Mouse (Mus musculus) liver, embryonic 16.5 days (tissue): ENCODE results near the gene Hist1h2be. TPM values are rescaled to one million over a fixed set of nuclear protein-coding genes. Genes with fewer than 3 reads are reported as not detected.
"Not testable (repeated sequence)": the region's sequence is repeated elsewhere in the genome, so short reads cannot be mapped to it uniquely, and the experiment has no call there.

Experiments used
- ATAC-seq: fragments of 200-750 bp; cut with Nextera tagmentation; 2 replicates; pipeline ENCODE4 v1.8.0; 2017; ENCODE audit warnings: low read depth, mild to moderate bottlenecking, moderate number of reproducible peaks, moderate library complexity
- H3K27ac ChIP-seq: fragments of 300-500 bp; sonication (generic); 2 replicates; pipeline ENCODE4 v1.5.1; 2014; ENCODE audit warnings: mild to moderate bottlenecking, low read length
- H3K27me3 ChIP-seq: fragments of 300-500 bp; sonication (generic); 2 replicates; pipeline ENCODE4 v1.6.1; 2014; ENCODE audit warnings: low read depth, low read length, mixed read lengths; ENCODE audit not compliant: control insufficient read depth, insufficient read depth
- H3K36me3 ChIP-seq: fragments of 300-500 bp; sonication (generic); 2 replicates; pipeline ENCODE4 v1.6.1; 2014; ENCODE audit warnings: mild to moderate bottlenecking; ENCODE audit not compliant: control insufficient read depth, insufficient read depth
- H3K4me1 ChIP-seq: fragments of 300-500 bp; sonication (generic); 2 replicates; pipeline ENCODE4 v1.6.1; 2014; ENCODE audit warnings: low read depth, low read length, mixed read lengths; ENCODE audit not compliant: control insufficient read depth
- H3K4me2 ChIP-seq: fragments of 300-500 bp; sonication (generic); 2 replicates; pipeline ENCODE4 v1.6.1; 2014; ENCODE audit warnings: low read depth, low read length, mixed read lengths
- H3K4me3 ChIP-seq: fragments of 300-500 bp; sonication (generic); 2 replicates; pipeline ENCODE4 v1.5.1; 2014; ENCODE audit warnings: low read depth, mild to moderate bottlenecking, low read length
- H3K9ac ChIP-seq: fragments of 300-500 bp; sonication (generic); 2 replicates; pipeline ENCODE4 v1.6.1; 2014; ENCODE audit warnings: low read depth, low read length
- H3K9me3 ChIP-seq: fragments of 300-500 bp; sonication (generic); replicated peaks from 2 replicates; pipeline ENCODE4 v1.6.1; 2016; ENCODE audit warnings: low read length; ENCODE audit not compliant: control insufficient read depth
- WGBS: fragments of 180-500 bp; shearing (Covaris S2); extraction: QIAGEN DNeasy Blood & Tissue Kit; methylation state at CpG from one replicate; pipeline ENCODE4 v1.1.7; 2014; ENCODE audit not compliant: insufficient replicate concordance; 5-methylcytosine and 5-hydroxymethylcytosine counted together
- microRNA-seq: library from miRNA; unstranded; fragments of <30 nt; microRNA quantifications from one replicate; pipeline ENCODE4, GENCODE M21; 2016
- polyA plus RNA-seq: library from polyadenylated mRNA; unstranded; fragments of >200 nt; fragmentation: Nextera tagmentation; extraction: Ambion mirVana; gene quantifications from 2 replicates; pipeline ENCODE4 v1.2.1, GENCODE M21; 2015

Gene Hist1h2be
- polyA plus RNA-seq, 1 experiment from 2014 or later = 1.9 TPM

DNA sequence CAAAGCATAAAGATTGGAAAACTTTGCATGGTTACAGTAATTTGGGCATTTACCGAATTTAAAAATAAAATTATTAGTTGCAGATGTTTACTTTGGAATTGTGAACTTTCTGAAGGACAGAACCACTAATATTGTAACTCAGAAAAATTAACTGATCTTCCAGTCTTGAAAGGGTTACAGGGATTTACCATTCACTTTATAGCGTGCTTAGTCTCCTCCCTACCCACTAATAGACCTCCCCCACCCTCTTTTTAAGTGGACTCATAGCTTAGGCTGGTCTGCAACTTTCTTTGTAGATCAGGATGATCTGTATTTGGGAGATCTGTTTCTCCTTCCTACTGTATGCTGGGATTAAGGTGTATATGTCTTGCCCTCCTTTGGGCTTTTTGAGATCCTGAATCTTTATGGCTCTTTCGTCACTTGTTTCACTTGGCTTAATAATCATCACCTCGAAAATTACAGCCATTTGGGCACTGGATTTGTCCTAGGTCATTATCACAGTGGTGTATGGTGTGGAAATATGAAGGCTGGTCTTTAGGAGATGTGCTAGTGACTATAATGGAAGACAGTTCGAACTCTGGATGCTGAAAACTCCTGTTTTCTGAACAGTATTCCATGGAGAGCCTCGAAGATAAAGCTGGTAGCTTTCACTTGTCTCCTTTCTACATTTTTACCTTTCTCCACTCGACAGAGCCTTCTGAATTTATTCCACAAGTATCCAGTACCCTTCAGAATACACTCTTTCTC, 84.7 kb downstream of the Hist1h2be start:
- Histone ChIP-seq H3K4me1 (peaks cover 29% of the 10 kb centered on the region), H3K4me3 (peak overlapping the region; percentile 65), H3K9ac (peak overlapping the region; percentile 84), H3K36me3 (no peaks in the 10 kb centered on the region), H3K4me2 (peak overlapping the region; percentile 64), H3K9me3 (no peaks in the 10 kb centered on the region), H3K27ac (peak overlapping the region; percentile 87), H3K27me3 (no peaks in the 10 kb centered on the region)
- whole genome bisulfite sequencing = 14% methylated on average over 7 of the region's 7 CpGs
- ATAC-seq = no peak

DNA sequence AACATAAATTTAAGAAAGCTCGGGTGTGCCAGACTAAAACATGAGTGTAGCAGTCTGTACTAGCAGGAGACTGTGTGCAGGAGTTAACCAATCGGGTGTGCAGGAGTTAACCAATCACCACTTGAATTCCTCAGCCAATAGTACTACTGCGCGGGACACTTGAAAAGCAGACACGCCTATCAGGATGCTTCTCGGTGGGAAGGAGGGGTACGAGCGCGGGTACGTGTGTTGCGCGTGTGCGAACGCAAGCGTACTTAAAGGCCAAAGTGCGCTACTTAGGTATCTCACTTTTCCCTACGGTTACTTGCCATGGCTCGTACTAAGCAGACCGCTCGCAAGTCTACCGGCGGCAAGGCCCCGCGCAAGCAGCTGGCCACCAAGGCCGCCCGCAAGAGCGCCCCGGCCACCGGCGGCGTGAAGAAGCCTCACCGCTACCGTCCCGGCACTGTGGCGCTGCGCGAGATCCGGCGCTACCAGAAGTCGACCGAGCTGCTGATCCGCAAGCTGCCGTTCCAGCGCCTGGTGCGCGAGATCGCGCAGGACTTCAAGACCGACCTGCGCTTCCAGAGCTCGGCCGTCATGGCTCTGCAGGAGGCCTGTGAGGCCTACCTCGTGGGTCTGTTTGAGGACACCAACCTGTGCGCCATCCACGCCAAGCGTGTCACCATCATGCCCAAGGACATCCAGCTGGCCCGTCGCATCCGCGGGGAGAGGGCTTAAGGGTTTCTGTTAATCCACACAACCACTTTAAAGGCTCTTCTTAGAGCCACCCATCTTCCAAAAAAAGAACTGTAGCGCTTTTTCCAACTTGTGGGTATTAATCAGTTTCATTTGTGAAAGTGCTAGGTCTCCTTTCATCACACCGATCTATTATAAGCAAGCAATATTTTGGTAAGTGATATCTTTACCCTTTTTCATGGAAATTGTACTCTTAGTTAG, 85.5 kb downstream of the Hist1h2be start, which contains the start of gene Hist1h3g:
Gene Hist1h3g (plus strand): TSS at position 286 of the 939 bp plus-strand sequence.
- peak; percentile 81 for ATAC-seq
- Histone ChIP-seq H3K9ac (peak within 1 kb of the TSS; percentile 84), H3K4me3 (peak within 1 kb of the TSS; percentile 65), H3K27ac (peak within 1 kb of the TSS; percentile 96), H3K4me2 (peak within 1 kb of the TSS; percentile 64), H3K4me1 (peaks cover 24% of the 10 kb centered on the region)
- under 1% methylated on average over 42 of the region's 62 CpGs for WGBS
- H3K9me3 ChIP-seq, H3K36me3 ChIP-seq, H3K27me3 ChIP-seq: not testable (repeated sequence)

DNA sequence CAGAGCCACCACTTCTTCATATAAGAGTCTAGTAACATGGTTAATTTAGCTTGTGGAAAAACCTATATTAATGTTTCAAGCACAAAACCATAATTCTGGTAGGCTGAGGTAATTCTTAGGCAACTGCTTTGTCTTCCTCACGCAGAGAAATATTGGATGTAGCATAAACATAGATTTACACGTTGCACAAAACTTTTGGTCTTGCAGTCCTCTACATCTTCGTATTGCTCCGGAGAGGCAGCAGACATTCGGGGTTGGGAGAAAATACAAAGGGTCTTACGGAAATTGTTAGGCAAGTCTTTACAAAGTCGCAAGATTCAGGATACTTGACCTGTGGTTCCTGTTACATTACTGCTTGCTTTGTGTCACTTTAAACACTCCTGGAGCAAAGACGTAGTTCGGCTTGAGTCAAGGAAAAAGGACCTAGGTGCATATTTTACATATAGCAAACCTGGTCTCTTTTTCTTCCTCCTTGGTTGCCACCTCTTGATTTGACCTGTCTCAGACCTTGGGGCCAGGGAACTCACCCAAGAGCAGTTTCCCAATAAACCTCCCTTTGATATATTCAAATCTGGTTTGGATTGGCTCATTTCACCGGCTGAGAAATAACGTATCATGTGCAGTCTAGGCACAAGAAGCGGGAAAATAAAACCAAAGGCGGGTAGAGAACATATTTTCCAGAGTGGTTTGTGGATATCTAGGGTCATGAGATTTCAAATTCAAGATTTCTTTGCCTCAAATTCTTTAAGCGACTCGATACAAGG, 86.4 kb downstream of the Hist1h2be start:
- ATAC-seq = 0 out of 2 replicates have a peak, but pooled peaks have one; percentile 6
- peak overlapping the region; percentile 96 for H3K27ac ChIP-seq
- peak overlapping the region; percentile 64 for H3K4me2 ChIP-seq
- H3K36me3 ChIP-seq = no peaks in the 10 kb centered on the region
- H3K4me1 ChIP-seq = peaks cover 22% of the 10 kb centered on the region
- H3K9ac ChIP-seq = peak overlapping the region; percentile 78
- WGBS = 0% methylated on average over 15 of the region's 15 CpGs
- no peaks in the 10 kb centered on the region for H3K9me3 ChIP-seq
- peak overlapping the region; percentile 65 for H3K4me3 ChIP-seq
- H3K27me3 ChIP-seq = no peaks in the 10 kb centered on the region

Small RNAs within 50 kb of the gene (microRNA-seq; reads per million reads assigned to microRNA genes)
- gene Gm44297 (not detected), gene Gm44359 (not detected), gene Gm44394 (not detected)

Other genes starting within 250 kb of the Hist1h2be start
- gene Abt1, start 197.3 kb downstream of the Hist1h2be start, polyA plus RNA-seq = 4.5 TPM in 2 replicates
- 1.9 and 2.0 TPM in 2 replicates for gene Btn1a1, start 155.2 kb downstream of the Hist1h2be start, polyA plus RNA-seq
- gene Btn2a2, start 132.3 kb downstream of the Hist1h2be start, polyA plus RNA-seq = not detected in 2 replicates
- gene Hist1h4h, start 90.1 kb downstream of the Hist1h2be start, polyA plus RNA-seq = 5.5 and 9.8 TPM in 2 replicates
- 2.0 and 6.7 TPM in 2 replicates for gene Hist1h2af, start 87.2 kb downstream of the Hist1h2be start, polyA plus RNA-seq
- 11.0 and 14.8 TPM in 2 replicates for gene Hist1h3g, start 85.7 kb downstream of the Hist1h2be start, polyA plus RNA-seq
- 1.1 and 1.8 TPM in 2 replicates for gene Hist1h2bh, start 77.7 kb downstream of the Hist1h2be start, polyA plus RNA-seq
- 1.2 and 1.4 TPM in 2 replicates for gene Hist1h3f, start 77.1 kb downstream of the Hist1h2be start, polyA plus RNA-seq
- 2.4 and 2.9 TPM in 2 replicates for gene Hist1h4f, start 69.5 kb downstream of the Hist1h2be start, polyA plus RNA-seq
- 1.2 and 1.4 TPM in 2 replicates for gene Hist1h1d, start 67.9 kb downstream of the Hist1h2be start, polyA plus RNA-seq
- gene Hist1h3e, start 58.8 kb downstream of the Hist1h2be start, polyA plus RNA-seq = 3.4 and 4.2 TPM in 2 replicates
- 63.6 and 96.6 TPM in 2 replicates for gene Hist1h2ae, start 49.9 kb downstream of the Hist1h2be start, polyA plus RNA-seq
- gene Hist1h2bg, start 49.7 kb downstream of the Hist1h2be start, polyA plus RNA-seq = 10.6 and 13.5 TPM in 2 replicates
- 3.7 and 5.9 TPM in 2 replicates for gene Hist1h2bf, start 46.9 kb downstream of the Hist1h2be start, polyA plus RNA-seq
- 2.2 and 3.8 TPM in 2 replicates for gene Hist1h2ad, start 46.7 kb downstream of the Hist1h2be start, polyA plus RNA-seq
- gene Hist1h3d, start 45.4 kb downstream of the Hist1h2be start, polyA plus RNA-seq = 6.6 and 7.7 TPM in 2 replicates
- gene Hist1h4d, start 39.5 kb downstream of the Hist1h2be start, polyA plus RNA-seq = 126 and 155 TPM in 2 replicates
- 23.6 and 27.8 TPM in 2 replicates for gene Hist1h1e, start 1.4 kb upstream of the Hist1h2be start, polyA plus RNA-seq
- gene Hist1h2ac, start 62.8 kb upstream of the Hist1h2be start, polyA plus RNA-seq = 1.2 and 1.5 TPM in 2 replicates
- gene Hist1h2bc, start 63.1 kb upstream of the Hist1h2be start, polyA plus RNA-seq = 202 and 220 TPM in 2 replicates
- 0.13 TPM in 1 of 2 replicates, not detected in the other for gene Hist1h1t, start 74.7 kb upstream of the Hist1h2be start, polyA plus RNA-seq
- 6.3 and 8.9 TPM in 2 replicates for gene Hist1h4c, start 77.3 kb upstream of the Hist1h2be start, polyA plus RNA-seq
- gene Hfe, start 89.7 kb upstream of the Hist1h2be start, polyA plus RNA-seq = 16.0 and 16.3 TPM in 2 replicates
- gene Hist1h1c, start 117.7 kb upstream of the Hist1h2be start, polyA plus RNA-seq = 99.6 and 112 TPM in 2 replicates
- gene Hist1h3c, start 124.5 kb upstream of the Hist1h2be start, polyA plus RNA-seq = 4.4 and 7.4 TPM in 2 replicates
- 3.2 and 6.3 TPM in 2 replicates for gene Hist1h2bb, start 125.6 kb upstream of the Hist1h2be start, polyA plus RNA-seq
- 49.0 and 58.5 TPM in 2 replicates for gene Hist1h2ab, start 130.0 kb upstream of the Hist1h2be start, polyA plus RNA-seq
- gene Hist1h3b, start 131.1 kb upstream of the Hist1h2be start, polyA plus RNA-seq = 14.4 TPM in 2 replicates
- gene Hist1h4b, start 135.9 kb upstream of the Hist1h2be start, polyA plus RNA-seq = 3.5 and 5.4 TPM in 2 replicates
- gene Hist1h4a, start 140.1 kb upstream of the Hist1h2be start, polyA plus RNA-seq = 0.48 TPM in 1 of 2 replicates, not detected in the other
- 4.6 and 6.8 TPM in 2 replicates for gene Hist1h3a, start 141.3 kb upstream of the Hist1h2be start, polyA plus RNA-seq
- gene Hist1h1a, start 142.5 kb upstream of the Hist1h2be start, polyA plus RNA-seq = 2.5 and 3.5 TPM in 2 replicates
- gene Trim38, start 148.8 kb upstream of the Hist1h2be start, polyA plus RNA-seq = not detected in 2 replicates
- 1.5 and 1.8 TPM in 2 replicates for gene Slc17a2, start 185.9 kb upstream of the Hist1h2be start, polyA plus RNA-seq
- 7.9 and 9.2 TPM in 2 replicates for gene Slc17a3, start 218.3 kb upstream of the Hist1h2be start, polyA plus RNA-seq
- 0.17 and 0.39 TPM in 2 replicates for gene Slc17a1, start 246.6 kb upstream of the Hist1h2be start, polyA plus RNA-seq